Mouse (Mus musculus) urinary bladder, postnatal 10 days (tissue): Measurements from ENCODE around the gene Trmt61a.
A peak's percentile ranks its signal among the peaks of the same experiment; 100 is the strongest.
"Not testable (repeated sequence)": the region's sequence is repeated elsewhere in the genome, so short reads cannot be mapped to it uniquely, and the experiment has no call there.

ENCODE experiments used
- DNase-seq: peaks from one replicate; pipeline ENCODE4 v3.0.0; 2022; ENCODE audit warnings: low spot score

Gene Trmt61a

GRCm38 (mm10) chr12:111698346-111698913 is 20.5 kb downstream of the Trmt61a start:
- no peak for DNase-seq

DNA sequence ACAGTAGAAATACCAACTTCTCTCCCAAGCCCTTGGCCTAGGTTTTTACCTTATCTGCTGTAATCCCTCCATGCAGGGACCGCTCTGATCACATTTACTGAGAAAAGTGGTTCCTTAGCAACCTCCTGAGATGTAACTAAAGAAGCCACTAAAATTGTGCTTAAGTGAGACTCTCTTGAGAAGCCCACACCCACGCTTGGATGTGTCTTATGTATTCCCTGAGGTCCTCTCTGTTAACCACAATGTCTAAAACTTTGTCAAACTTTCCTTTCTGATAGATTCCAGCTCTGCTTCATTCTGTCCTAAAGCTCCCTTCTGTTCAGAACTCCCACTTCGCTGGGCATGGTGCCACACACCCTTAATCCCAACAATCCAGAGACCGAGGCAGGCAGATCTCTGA is 21.6 kb downstream of the Trmt61a start:
- DNase-seq: no peak

- no peak for DNase-seq
Observed at GRCm38 (mm10) chr12:111700920-111701458, 23.1 kb downstream of the Trmt61a start.

DNA sequence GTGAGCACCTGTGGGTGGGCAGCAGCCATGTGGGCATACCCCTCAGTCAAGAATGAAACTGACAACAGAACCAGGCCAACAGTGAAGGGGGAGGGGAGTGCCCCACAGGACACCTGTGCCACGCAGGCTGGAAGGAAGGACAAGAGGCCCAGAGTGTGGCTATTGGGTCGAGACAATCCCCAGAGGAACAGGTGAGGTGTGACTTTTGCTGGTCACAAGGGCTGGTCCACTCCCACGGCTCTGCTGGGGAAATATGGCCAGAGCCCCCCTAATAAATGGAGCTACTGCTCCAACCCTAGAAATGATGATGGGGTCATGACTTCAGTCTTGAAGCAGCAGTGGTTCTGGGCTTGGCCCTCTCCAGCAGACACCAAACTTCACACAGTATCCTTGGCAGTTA is 25.4 kb downstream of the Trmt61a start:
- no peak for DNase-seq

- no peak for DNase-seq
Observed at GRCm38 (mm10) chr12:111704609-111705008, 26.7 kb downstream of the Trmt61a start.

- no peak for DNase-seq
Observed at GRCm38 (mm10) chr12:111705186-111705973, 27.5 kb downstream of the Trmt61a start.

DNA sequence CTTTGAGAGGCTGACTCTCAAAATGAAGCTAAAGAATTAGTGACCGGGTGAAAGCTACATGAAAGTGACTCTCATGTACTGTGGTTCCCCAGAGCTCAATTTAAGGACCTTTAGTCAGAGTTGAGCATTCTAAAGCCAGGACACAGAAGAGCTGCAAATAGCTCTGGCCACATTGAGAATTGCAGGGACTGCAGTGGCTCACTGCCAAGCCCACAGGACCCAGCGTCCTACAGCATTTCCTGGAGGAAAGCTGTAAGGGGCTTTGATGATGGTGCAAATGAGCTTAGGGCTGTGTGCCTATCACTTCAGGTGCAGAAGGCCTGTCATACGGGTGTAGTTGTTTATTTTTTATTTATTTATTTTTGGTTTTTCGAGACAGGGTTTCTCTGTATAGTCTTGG is 30.3 kb downstream of the Trmt61a start:
- no peak for DNase-seq

DNA sequence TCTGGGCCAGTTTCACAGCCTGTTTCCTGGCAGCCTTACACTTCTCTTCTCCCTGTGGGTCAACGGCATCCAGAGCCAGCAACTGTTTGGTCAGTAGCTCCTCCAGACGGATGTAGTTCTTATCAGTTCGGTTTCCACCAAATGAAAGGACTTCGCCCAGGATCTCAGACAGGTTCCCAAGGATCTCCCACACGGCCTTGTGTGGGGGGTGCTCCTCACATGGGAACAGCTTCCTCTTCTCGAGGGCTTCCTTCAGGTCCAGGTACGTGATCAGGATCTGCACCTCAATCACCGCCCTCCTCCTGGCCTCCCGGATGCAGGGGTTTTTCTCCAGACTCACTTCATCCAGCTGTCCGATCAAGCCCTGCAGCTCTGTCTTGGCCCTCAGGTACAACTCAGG is 32.2 kb downstream of the Trmt61a start:
- no peak for DNase-seq

- DNase-seq: no peak
Observed at GRCm38 (mm10) chr12:111712476-111712875, 34.6 kb downstream of the Trmt61a start.

GRCm38 (mm10) chr12:111713004-111713651 is 35.2 kb downstream of the Trmt61a start, which contains the start of the genes Bag5 and Apopt1:
Gene Bag5, minus strand, starts transcription at chr12:111713257.
Gene Apopt1, plus strand, starts transcription at chr12:111713261.
- peak; percentile 70 for DNase-seq

- not testable (repeated sequence) for DNase-seq
Observed at GRCm38 (mm10) chr12:111713880-111714279, 36.0 kb downstream of the Trmt61a start.

DNA sequence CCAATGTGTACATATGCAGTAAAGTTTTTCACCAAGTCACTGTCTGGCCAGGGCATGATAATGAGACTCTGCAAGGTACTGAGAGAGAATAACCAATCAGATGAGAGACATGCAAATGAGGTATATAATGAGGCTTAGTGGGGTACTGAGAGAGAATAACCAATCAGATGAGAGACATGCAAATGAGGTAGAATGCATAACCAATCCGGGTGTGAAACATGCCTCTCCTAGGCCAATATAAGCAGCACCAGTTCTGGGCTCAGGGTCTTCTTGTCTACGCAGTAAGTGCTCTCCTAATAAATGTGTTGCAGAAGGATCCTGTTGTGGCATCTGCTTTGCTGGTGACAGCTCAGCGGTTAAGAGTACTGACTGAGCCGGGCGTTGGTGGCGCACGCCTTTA is 38.6 kb downstream of the Trmt61a start:
- DNase-seq: no peak

DNA sequence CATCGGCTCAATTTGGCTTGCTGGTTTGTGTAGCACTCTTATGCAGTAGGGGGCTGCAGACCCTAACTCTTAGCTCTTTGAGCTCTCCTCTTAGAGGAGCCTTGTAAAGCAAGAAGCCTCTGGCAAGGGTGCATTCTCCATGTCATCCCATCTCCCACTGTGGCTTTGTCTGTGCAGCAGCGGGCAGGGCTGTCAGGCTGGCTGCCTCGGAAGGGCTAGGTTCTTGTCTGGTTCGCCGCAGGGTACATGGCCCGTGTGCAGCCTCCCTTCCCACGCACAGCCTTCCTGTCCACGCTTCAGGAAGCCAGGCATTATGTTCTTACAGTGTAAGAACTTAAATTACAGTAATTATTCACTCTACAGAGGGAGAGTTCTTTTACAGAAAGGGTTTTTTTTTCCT is 40.8 kb downstream of the Trmt61a start:
- DNase-seq: no peak

DNA sequence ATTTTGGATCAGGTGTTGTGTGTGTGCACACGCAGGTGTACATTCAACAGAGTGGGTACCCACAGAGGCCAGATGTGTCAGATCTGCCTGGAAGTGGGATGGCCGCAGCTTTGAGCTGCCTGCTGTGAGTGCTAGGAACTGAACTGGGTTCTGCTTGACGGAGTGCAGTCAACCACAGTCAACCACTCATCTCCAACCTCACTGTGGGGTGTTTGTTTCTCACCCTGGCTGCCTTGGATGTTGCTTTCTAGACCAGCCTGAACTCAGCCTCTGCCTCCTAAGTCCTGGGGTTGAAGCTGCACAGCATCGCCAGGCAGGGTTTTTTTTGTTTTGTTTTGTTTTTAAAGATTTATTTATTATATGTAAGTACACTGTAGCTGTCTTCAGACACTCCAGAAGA is 42.3 kb downstream of the Trmt61a start:
- DNase-seq: no peak

DNA sequence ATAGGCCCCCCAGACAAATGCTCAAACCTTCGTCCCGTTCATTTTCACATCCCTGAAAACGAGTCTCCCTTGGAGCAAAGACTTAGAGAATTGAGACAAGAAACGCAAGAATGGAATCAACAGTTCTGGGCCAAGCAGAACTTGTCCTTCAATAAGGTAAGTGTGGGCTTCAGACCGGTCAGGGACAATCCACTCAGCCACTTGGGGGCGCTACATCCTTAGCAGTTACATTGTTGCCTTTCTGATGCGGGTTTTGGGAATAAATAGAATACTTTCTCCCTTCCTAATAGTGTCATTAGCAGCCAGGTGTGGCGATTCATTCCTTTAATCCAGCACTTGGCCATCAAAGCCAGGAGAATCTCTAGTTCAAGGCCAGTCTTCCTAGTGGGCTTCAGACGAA is 44.7 kb downstream of the Trmt61a start:
- no peak for DNase-seq

- no peak for DNase-seq
Observed at GRCm38 (mm10) chr12:111724638-111725337, 46.9 kb downstream of the Trmt61a start.

- DNase-seq: no peak
Observed at GRCm38 (mm10) chr12:111725338-111726121, 47.6 kb downstream of the Trmt61a start.

DNA sequence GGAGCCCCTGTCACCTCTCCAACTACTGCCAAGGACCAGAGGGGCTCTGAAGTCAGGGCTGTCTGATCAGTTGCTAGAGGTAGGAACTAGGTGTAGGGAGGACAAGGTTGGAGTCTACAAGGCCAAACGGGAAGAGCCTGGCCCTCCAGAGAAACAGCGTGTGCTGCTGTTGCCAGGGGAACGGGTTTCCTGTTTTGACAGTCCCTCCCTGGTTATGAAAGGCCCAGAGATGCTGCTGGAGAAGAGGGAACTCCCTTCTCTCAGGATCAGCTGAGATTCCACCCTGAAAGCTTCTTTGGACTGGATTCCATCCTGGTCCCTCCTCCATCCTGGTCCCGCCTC is 48.2 kb downstream of the Trmt61a start:
- no peak for DNase-seq

DNA sequence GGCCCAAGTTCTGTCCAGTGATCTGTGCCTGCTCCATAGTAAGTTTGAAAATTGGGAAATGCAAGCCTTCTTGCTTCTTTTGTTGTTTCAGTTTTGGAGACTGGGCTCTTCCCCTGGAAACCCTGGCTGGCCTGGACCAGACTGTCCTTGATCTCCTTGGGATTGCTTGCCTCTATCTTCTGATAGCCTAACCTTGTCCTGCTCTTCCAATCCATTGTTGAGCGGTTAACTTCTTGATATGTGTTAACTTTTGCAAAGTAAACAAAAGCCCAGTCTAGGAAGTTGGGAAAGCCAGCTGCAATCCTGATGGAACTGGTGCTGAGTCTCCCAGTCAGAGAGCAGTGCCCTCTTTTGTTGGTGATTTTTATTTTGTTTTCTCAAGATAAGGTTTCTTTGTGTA is 50.1 kb downstream of the Trmt61a start:
- DNase-seq: no peak

DNA sequence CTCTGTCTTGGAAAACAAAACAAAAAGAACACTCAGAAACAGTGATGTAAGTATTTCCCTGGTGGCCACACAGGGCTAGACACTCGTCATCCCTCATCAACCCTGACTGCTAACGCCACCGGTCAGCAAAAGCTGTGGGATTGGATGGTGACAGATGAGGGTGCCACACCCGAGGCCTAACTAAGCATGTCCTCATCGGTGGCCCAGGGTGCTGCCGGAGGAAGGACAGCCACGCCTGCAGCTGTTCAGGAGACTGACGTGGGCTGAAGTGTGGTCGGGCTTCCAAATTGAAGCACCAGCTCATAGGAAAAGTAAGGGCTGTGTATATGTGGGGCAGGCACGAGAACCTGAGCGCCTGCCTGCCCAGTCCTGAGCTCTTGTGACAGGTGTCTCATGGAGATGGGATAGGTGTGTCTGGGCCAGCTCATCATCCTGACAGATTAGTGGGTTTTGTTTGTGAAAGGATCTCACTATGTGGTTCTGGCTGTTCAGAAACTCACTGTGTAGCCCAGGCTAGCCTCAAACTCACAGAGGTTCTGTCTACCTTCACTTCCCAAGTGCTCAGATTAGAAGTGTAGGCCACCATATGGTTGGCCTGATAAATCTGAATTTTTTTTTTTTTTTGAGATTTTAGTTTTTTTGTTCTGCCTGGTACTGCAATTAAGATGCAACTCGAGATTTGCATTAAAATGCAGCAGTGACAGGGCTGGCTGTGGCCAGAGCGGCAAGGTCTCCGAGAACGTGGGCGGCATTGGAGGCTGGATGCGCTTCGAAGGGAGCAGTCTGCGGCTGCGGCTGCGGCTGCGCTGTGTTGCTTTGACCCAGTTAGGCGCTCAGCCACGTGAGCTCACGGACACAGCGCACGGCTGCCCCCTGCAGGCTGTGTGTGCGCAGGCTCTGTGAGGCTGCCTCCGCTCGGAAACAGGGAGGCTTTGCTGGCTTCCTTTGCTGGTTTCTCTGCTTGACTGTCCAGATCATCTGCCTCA is 54.2 kb downstream of the Trmt61a start:
- peak; percentile 46 for DNase-seq
